Mouse (Mus musculus): ENCODE results near the gene Clba1.
"Not testable (repeated sequence)": the region's sequence is repeated elsewhere in the genome, so short reads cannot be mapped to it uniquely, and the experiment has no call there.

The Clba1 gene

GRCm38 (mm10) chr12:112820401-112820999 is 11.8 kb downstream of the Clba1 start:
- no peak for DNase-seq

- DNase-seq: no peak
These were observed 12.5 kb downstream of the Clba1 start for GRCm38 (mm10) chr12:112821216-112821615.

- no peak for DNase-seq
These were observed 13.2 kb downstream of the Clba1 start for GRCm38 (mm10) chr12:112821974-112822373.

GRCm38 (mm10) chr12:112822676-112823075 is 13.9 kb downstream of the Clba1 start:
- no peak for DNase-seq

GRCm38 (mm10) chr12:112823221-112823620 is 14.5 kb downstream of the Clba1 start:
- DNase-seq: no peak

- no peak for DNase-seq
These were observed 17.2 kb downstream of the Clba1 start for GRCm38 (mm10) chr12:112825901-112826300.

- no peak for DNase-seq
These were observed 19.9 kb downstream of the Clba1 start for GRCm38 (mm10) chr12:112828501-112829243.

- peak; percentile 99 for DNase-seq
These were observed 20.6 kb downstream of the Clba1 start, which contains the start of gene Cdca4 for GRCm38 (mm10) chr12:112829244-112829864. TSS of gene Cdca4 (minus strand) at chr12:112829423.

GRCm38 (mm10) chr12:112830141-112830540 is 21.4 kb downstream of the Clba1 start:
- DNase-seq: no peak

GRCm38 (mm10) chr12:112830570-112830969 is 21.8 kb downstream of the Clba1 start:
- DNase-seq: no peak

- DNase-seq: no peak
These were observed 23.7 kb downstream of the Clba1 start for GRCm38 (mm10) chr12:112832411-112832810.

- no peak for DNase-seq
These were observed 24.8 kb downstream of the Clba1 start for GRCm38 (mm10) chr12:112833527-112833926.

- no peak for DNase-seq
These were observed 26.3 kb downstream of the Clba1 start for GRCm38 (mm10) chr12:112835046-112835445.

- no peak for DNase-seq
These were observed 31.7 kb downstream of the Clba1 start for GRCm38 (mm10) chr12:112840209-112841086.

GRCm38 (mm10) chr12:112841338-112841892 is 32.7 kb downstream of the Clba1 start:
- not testable (repeated sequence) for DNase-seq

GRCm38 (mm10) chr12:112842128-112842527 is 33.4 kb downstream of the Clba1 start:
- DNase-seq: not testable (repeated sequence)

- DNase-seq: peak; percentile 87
These were observed 35.1 kb downstream of the Clba1 start for GRCm38 (mm10) chr12:112843803-112844202.

GRCm38 (mm10) chr12:112847880-112848279 is 39.1 kb downstream of the Clba1 start:
- DNase-seq: no peak

GRCm38 (mm10) chr12:112849235-112850022 is 40.7 kb downstream of the Clba1 start:
- peak; percentile 20 for DNase-seq

- DNase-seq: no peak
These were observed 41.6 kb downstream of the Clba1 start for GRCm38 (mm10) chr12:112850344-112850743.

GRCm38 (mm10) chr12:112851116-112851515 is 42.4 kb downstream of the Clba1 start:
- no peak for DNase-seq
